Mouse (Mus musculus) lung, embryonic 15.5 days (tissue): ENCODE results near the gene Hoxd13. TPM values are rescaled to one million over a fixed set of nuclear protein-coding genes. Genes with fewer than 3 reads are reported as not detected.

Experiments
- ATAC-seq: fragments of 200-750 bp; cut with Nextera tagmentation; 2 replicates; pipeline ENCODE4 v1.8.0; 2017; ENCODE audit warnings: moderate number of reproducible peaks, borderline replicate concordance; ENCODE audit not compliant: low FRiP score, low TSS enrichment; ENCODE audit errors: extremely low read depth
- H3K27ac ChIP-seq: fragments of 300-500 bp; sonication (generic); 2 replicates; pipeline ENCODE4 v1.5.1; 2015; ENCODE audit warnings: moderate library complexity, mild to moderate bottlenecking, inconsistent platforms
- H3K27me3 ChIP-seq: fragments of 300-500 bp; sonication (generic); 2 replicates; pipeline ENCODE4 v1.6.1; 2015; ENCODE audit warnings: inconsistent platforms
- H3K36me3 ChIP-seq: fragments of 300-500 bp; sonication (generic); 2 replicates; pipeline ENCODE4 v1.6.1; 2015; ENCODE audit warnings: inconsistent platforms
- H3K4me1 ChIP-seq: fragments of 300-500 bp; sonication (generic); 2 replicates; pipeline ENCODE4 v1.6.1; 2015; ENCODE audit warnings: inconsistent platforms
- H3K4me2 ChIP-seq: fragments of 300-500 bp; sonication (generic); 2 replicates; pipeline ENCODE4 v1.6.1; 2015; ENCODE audit warnings: inconsistent platforms, mild to moderate bottlenecking, moderate library complexity
- H3K4me3 ChIP-seq: fragments of 300-500 bp; sonication (generic); 2 replicates; pipeline ENCODE4 v1.5.1; 2015; ENCODE audit warnings: mild to moderate bottlenecking, inconsistent platforms
- H3K9ac ChIP-seq: fragments of 300-500 bp; sonication (generic); 2 replicates; pipeline ENCODE4 v1.6.1; 2015; ENCODE audit warnings: inconsistent platforms
- H3K9me3 ChIP-seq: fragments of 300-500 bp; sonication (generic); 2 replicates; pipeline ENCODE4 v1.6.1; 2016; ENCODE audit warnings: inconsistent platforms
- WGBS: fragments of 180-500 bp; shearing (Covaris S2); methylation state at CpG from one replicate; pipeline ENCODE4 v1.1.7; 2015; 5-methylcytosine and 5-hydroxymethylcytosine counted together
- polyA plus RNA-seq: library from polyadenylated mRNA; unstranded; fragments of >200 nt; fragmentation: Nextera tagmentation; extraction: Ambion mirVana; gene quantifications from 2 replicates; pipeline ENCODE4 v1.2.1, GENCODE M21; 2015

The Hoxd13 gene
- polyA plus RNA-seq, 1 experiment from 2014 or later = not detected

GRCm38 (mm10) chr2:74685059-74685603, 17.0 kb downstream of the Hoxd13 start:
- WGBS = 12% methylated on average over 4 of the region's 4 CpGs
- H3K4me3 ChIP-seq = no peak overlapping the region
- no peak overlapping the region for H3K4me2 ChIP-seq
- no peak for ATAC-seq
- H3K27ac ChIP-seq = no peak overlapping the region
- H3K9ac ChIP-seq = no peak overlapping the region
- H3K36me3 ChIP-seq = no peaks in the 10 kb centered on the region
- H3K27me3 ChIP-seq = peaks cover 99% of the 10 kb centered on the region
- H3K4me1 ChIP-seq = peaks cover 13% of the 10 kb centered on the region
- no peaks in the 10 kb centered on the region for H3K9me3 ChIP-seq

DNA sequence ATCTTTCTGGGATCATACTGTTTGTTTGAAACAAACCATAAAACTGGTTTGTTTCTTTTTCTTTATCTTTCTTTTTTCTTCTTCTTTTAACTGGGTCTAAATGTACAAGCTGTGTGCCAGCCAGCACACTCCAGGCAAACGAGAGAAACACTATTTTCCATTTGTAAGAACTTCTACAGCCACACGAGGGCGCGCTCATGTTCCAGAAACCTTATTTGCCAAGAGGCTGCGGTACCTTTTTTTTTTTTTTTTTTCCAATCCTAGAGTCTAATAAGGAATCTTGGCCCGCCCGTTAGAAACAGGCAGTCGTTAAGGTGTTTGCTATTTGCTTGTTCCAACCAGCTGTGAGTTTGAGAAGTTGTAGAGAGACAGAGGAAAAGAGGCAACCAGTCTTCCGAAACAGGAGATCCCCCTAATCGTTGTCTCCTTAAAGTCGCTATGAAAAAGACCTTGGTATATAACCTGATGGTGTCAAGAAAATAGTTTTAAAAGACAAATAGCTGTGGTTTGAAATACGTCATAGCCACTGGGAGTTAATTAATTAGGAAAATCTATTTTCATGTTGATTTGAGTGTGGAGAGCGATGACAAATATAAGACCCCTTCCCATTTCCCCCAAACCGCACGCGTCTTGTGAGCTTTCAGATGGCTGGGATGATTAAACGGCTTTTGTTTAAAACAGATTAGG, 18.3 kb downstream of the Hoxd13 start:
- Histone ChIP-seq H3K4me2 (no peak overlapping the region), H3K4me1 (peaks cover 15% of the 10 kb centered on the region), H3K27ac (no peak overlapping the region), H3K9ac (no peak overlapping the region), H3K4me3 (no peak overlapping the region), H3K9me3 (no peaks in the 10 kb centered on the region), H3K27me3 (peaks cover 97% of the 10 kb centered on the region), H3K36me3 (no peaks in the 10 kb centered on the region)
- ATAC-seq = no peak
- 5% methylated on average over 17 of the region's 17 CpGs for WGBS

GRCm38 (mm10) chr2:74686988-74687697, 19.0 kb downstream of the Hoxd13 start:
- H3K4me2 ChIP-seq = no peak overlapping the region
- H3K4me1 ChIP-seq = peaks cover 13% of the 10 kb centered on the region
- 1% methylated on average over 27 of the region's 27 CpGs for WGBS
- no peak overlapping the region for H3K27ac ChIP-seq
- peaks cover 97% of the 10 kb centered on the region for H3K27me3 ChIP-seq
- H3K36me3 ChIP-seq = no peaks in the 10 kb centered on the region
- ATAC-seq = no peak
- no peaks in the 10 kb centered on the region for H3K9me3 ChIP-seq
- H3K9ac ChIP-seq = no peak overlapping the region
- no peak overlapping the region for H3K4me3 ChIP-seq

DNA sequence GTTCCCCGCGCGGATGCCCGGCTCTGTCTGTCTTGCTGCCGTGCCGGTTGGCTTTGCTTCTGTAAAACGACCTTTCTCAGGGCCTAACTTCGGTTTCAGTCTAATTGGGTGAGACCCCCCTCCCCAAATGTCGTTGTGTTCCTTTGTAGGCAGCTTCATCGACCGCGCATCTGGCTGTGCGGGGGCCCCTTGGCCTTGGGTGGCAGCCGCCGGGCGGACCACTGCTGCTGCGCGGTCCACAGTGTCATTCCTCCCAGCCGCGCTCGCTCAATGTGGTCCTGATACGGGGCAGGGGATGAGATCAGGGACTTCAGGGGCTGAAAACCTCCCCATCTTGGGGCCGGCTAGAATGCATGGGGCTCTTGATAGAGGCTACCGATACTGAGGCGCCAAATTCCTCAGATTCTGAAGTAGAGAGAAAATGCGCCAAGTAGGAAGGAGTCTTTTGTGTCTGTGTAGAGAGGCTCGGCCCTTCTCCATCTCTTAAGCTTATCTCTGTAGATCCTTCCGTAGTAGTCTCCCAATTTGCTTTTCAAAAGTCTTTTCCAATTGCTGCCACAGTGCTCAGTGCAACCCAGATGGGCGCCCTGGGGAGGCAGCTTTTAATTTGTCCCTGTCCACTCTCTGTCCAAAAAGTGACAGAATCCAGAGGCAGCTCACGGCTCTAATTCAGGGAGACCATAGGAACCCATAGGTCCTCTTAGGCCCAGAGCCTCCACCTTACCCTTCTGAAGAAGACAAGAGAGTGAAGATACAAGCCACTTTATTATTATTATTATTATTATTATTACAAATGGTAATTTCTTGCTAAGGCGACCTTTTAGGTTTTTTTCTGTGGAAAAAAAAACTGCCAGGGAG, 19.8 kb downstream of the Hoxd13 start:
- Histone ChIP-seq H3K36me3 (no peaks in the 10 kb centered on the region), H3K4me2 (no peak overlapping the region), H3K4me1 (peaks cover 5% of the 10 kb centered on the region), H3K9ac (no peak overlapping the region), H3K27me3 (peaks cover 97% of the 10 kb centered on the region), H3K27ac (no peak overlapping the region), H3K9me3 (no peaks in the 10 kb centered on the region), H3K4me3 (no peak overlapping the region)
- no peak for ATAC-seq
- WGBS = 3% methylated on average over 31 of the region's 31 CpGs

DNA sequence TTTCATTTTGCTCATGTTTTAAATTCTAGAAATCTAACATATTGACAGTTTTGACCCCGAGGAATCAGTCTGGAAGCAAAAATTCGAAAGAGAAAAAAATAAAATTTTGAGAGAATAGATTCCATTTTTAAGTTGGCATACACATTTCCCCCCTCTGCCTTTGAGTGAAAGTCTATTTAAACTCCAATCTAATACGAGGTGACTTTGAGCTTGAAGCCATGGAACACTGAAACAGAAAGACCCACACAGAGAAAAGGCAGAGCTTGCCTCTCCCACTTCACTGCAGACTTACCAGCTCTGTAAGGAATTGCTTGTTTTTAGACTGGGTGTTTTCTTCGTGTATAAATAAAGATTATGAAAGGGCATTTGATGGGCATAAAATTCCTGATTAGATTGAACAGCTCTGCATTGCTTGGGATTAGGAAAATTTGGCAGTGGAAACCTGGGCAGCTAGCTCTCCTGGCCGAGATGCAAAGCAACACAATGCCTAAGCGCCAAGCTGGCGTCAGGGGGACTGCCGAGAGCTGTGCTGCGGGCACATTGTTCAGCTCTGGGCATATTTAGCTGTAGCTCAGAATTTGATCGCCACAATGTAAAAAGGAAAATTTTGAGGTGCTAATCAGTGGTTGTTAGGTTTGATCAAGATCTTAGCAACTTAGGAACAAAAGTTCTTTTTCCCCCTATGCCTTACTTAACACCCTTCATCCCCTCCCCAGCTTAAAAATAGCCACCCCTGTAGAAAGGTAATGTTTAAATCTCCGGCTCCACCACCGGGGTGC, 20.9 kb downstream of the Hoxd13 start:
- H3K9me3 ChIP-seq = no peaks in the 10 kb centered on the region
- ATAC-seq = no peak
- H3K9ac ChIP-seq = no peak overlapping the region
- H3K27me3 ChIP-seq = peaks cover 97% of the 10 kb centered on the region
- H3K4me1 ChIP-seq = peaks cover 3% of the 10 kb centered on the region; the same call in 1 of the 2 replicates
- no peak overlapping the region for H3K27ac ChIP-seq
- 4% methylated on average over 12 of the region's 12 CpGs for WGBS
- H3K36me3 ChIP-seq = no peaks in the 10 kb centered on the region
- H3K4me3 ChIP-seq = no peak overlapping the region
- no peak overlapping the region for H3K4me2 ChIP-seq

GRCm38 (mm10) chr2:74689574-74690337, 21.6 kb downstream of the Hoxd13 start:
- Histone ChIP-seq H3K27ac (no peak overlapping the region), H3K9ac (no peak overlapping the region), H3K36me3 (no peaks in the 10 kb centered on the region), H3K4me3 (no peak overlapping the region), H3K4me2 (no peak overlapping the region), H3K9me3 (no peaks in the 10 kb centered on the region), H3K4me1 (peaks cover 3% of the 10 kb centered on the region; the same call in 1 of the 2 replicates), H3K27me3 (peaks cover 97% of the 10 kb centered on the region)
- no peak for ATAC-seq
- 1% methylated on average over 24 of the region's 24 CpGs for WGBS

DNA sequence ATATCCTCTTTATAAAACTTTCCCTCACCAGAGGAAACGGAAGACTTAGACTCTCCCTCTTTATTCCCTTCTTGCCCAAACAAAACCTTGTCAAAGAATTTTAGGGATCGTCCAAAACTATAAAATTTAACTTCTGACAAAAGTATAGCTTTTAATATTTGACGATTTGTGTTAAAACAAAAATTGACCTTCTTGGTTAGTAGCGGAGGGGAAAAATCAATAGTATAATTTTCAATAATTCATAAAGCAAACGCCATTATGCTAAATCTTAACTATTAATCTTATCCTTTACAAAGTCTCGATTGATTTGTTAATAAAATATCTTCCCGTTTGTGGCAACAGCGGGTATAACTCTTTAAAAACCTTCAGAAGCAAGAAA, 22.2 kb downstream of the Hoxd13 start:
- Histone ChIP-seq H3K27me3 (peaks cover 97% of the 10 kb centered on the region), H3K4me2 (no peak overlapping the region)

DNA sequence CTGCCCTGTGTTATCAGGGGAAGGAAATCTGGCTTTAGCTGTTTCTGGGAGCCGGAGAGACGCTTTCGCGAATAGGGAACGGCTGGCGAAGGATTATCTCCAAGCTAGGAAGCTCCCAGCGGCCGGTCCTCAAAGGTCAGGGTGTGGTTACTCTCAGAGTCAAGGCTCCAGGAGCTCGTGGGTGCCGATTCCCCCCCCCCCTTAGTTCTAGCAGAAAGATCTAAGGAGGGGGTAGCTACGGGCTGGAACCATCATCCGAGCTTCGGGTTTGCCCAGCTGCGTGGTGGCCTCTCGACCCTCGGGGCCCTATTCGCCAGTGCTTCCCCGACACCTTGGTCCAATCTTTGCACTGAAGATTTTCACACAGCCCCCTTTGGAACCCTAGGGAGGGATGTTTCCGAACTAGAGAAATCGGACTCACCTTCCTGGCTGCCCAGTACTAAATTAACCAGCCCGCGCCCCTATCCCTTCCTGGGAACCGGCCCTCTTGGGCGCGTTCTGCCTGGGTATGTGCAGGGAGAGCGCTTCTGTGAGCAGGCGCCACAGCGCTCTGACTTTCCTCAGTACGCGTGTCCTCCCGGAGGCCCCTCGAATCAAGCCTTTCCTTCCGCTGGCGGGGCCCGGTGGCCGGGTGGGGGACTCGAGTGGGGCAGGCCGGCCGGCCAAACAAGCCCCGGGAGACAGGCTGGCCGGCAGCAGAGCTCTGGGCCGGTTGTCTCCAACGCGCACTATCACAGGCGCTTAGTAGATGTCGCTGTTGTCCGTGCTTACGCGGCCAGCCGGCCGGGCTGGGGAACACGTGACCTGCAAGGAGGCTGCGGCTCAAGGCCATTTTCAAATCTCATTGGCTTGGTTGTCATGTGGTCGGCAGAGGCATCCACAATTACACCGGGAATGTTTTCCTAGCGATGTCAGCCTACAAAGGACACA, 23.2 kb downstream of the Hoxd13 start, which contains the start of gene Hoxd10:
Hoxd10 (plus strand) TSS at position 903 of the 930 bp plus-strand sequence.
- no peaks in the 10 kb centered on the region for H3K9me3 ChIP-seq
- H3K27ac ChIP-seq = no peak within 1 kb of the TSS
- peak; percentile 73; the same call in 1 of the 2 replicates for ATAC-seq
- no peak within 1 kb of the TSS for H3K4me2 ChIP-seq
- no peaks in the 10 kb centered on the region for H3K36me3 ChIP-seq
- H3K9ac ChIP-seq = no peak within 1 kb of the TSS
- peaks cover 3% of the 10 kb centered on the region; the same call in 1 of the 2 replicates for H3K4me1 ChIP-seq
- H3K27me3 ChIP-seq = peaks cover 98% of the 10 kb centered on the region
- WGBS = under 1% methylated on average over 56 of the region's 56 CpGs
- no peak within 1 kb of the TSS for H3K4me3 ChIP-seq

More for the DNA sequence above, 22.2 kb downstream of the Hoxd13 start:
- H3K9me3 ChIP-seq = no peaks in the 10 kb centered on the region
- WGBS = 8% methylated on average over 8 of the region's 8 CpGs
- no peak overlapping the region for H3K27ac ChIP-seq
- peaks cover 3% of the 10 kb centered on the region; the same call in 1 of the 2 replicates for H3K4me1 ChIP-seq
- no peak overlapping the region for H3K4me3 ChIP-seq
- no peaks in the 10 kb centered on the region for H3K36me3 ChIP-seq
- ATAC-seq = no peak
- no peak overlapping the region for H3K9ac ChIP-seq

DNA sequence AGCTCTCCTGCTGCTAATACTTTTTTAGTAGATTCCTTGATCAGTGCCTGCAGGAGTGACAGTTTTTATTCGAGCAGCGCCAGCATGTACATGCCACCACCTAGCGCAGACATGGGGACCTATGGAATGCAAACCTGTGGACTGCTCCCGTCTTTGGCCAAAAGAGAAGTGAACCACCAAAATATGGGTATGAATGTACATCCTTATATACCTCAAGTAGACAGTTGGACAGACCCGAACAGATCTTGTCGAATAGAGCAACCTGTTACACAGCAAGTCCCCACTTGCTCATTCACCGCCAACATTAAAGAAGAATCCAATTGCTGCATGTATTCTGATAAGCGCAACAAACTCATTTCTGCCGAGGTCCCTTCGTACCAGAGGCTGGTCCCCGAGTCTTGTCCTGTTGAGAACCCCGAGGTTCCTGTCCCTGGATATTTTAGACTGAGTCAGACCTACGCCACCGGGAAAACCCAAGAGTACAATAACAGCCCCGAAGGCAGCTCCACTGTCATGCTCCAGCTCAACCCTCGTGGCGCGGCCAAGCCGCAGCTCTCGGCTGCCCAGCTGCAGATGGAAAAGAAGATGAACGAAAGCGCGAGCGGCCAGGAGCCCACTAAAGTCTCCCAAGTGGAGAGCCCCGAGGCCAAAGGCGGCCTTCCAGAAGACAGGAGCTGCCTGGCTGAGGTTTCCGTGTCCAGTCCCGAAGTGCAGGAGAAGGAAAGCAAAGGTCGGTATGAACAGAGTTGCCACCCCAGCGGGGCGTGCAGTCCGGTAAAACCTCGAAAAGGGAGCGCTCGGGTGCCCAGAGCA, 24.1 kb downstream of the Hoxd13 start:
- ATAC-seq = no peak
- Histone ChIP-seq H3K36me3 (no peaks in the 10 kb centered on the region), H3K4me2 (no peak overlapping the region), H3K9me3 (no peaks in the 10 kb centered on the region), H3K9ac (no peak overlapping the region), H3K27ac (no peak overlapping the region), H3K4me3 (no peak overlapping the region), H3K27me3 (peaks cover 98% of the 10 kb centered on the region), H3K4me1 (peaks cover 3% of the 10 kb centered on the region; the same call in 1 of the 2 replicates)
- 5% methylated on average over 35 of the region's 35 CpGs for WGBS
